19 mouse cellular contexts compared by ENCODE assay signal in the genomic region with DNA sequence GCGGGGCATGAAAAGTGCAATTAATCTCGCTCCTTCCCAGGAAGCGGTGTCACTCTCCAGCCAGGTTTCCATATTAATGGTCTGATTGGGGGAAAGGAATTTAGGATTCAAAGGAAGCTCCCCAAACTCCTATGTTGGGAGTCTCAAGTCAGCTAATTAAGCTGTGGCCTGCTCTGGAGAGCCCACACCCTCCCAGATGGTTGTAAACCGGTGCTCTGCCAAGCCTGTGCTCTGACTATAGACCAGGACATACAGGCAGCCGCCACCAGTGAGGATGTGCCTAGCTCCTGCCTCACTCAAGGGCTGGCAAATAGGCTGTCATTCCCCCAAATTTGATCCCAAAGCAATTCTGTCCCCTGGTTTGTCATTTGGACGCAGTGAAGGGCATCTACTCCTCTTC. TPM values are rescaled to one million over a fixed set of nuclear protein-coding genes. Genes with fewer than 3 reads are reported as not detected.
DNase-seq lines count a peak whose midpoint lies in the region; ATAC-seq and TF ChIP-seq lines count a peak whose summit lies in the region.
"Had no signal": no experiment of that assay in that cellular context is flagged by ENCODE, and none has a peak within 500 bp of the region (broad histone marks: within the 10 kb centered on the region; RNA-seq: fewer than 3 reads in every experiment).

No protein-coding gene starts in this region.

- no peak overlapping the region for H3K9ac ChIP-seq in hindbrain, embryonic 11.5 days (ENCODE audit: low read depth, low read length)
- H3K9ac ChIP-seq in hindbrain, embryonic 16.5 days (ENCODE audit: low read depth, low read length): no peak overlapping the region
- H3K9ac ChIP-seq in neural tube, embryonic 11.5 days (ENCODE audit: low read length): no peak overlapping the region
- no peak overlapping the region for H3K9ac ChIP-seq in midbrain, embryonic 15.5 days
- H3K9ac ChIP-seq: limb, embryonic 15.5 days had no signal

- ATAC-seq in hindbrain, embryonic 11.5 days (ENCODE audit: low FRiP score): no peak
- no peak for ATAC-seq in hindbrain, embryonic 16.5 days
- no peak for ATAC-seq in neural tube, embryonic 11.5 days (ENCODE audit: insufficient read depth, low FRiP score, low TSS enrichment)
- no peak for ATAC-seq in midbrain, embryonic 15.5 days (replicated peaks)
- ATAC-seq: inflammation-experienced regulatory T-cells, adult 6 months had no signal

- no peak for TF ChIP-seq CTCF in left cerebral cortex, adult 2 months (IDR thresholded peaks at IDR 0.05)

- no peaks in the 10 kb centered on the region; the same call in 1 of the 2 replicates for H3K4me1 ChIP-seq in hindbrain, embryonic 11.5 days (replicated peaks; ENCODE audit: control insufficient read depth, insufficient read depth, low read length)
- H3K4me1 ChIP-seq in hindbrain, embryonic 16.5 days (ENCODE audit: control insufficient read depth, insufficient read depth, low read depth, low read length): peaks cover 9% of the 10 kb centered on the region
- H3K4me1 ChIP-seq in neural tube, embryonic 11.5 days (ENCODE audit: control insufficient read depth, insufficient read depth, low read length): peaks cover 7% of the 10 kb centered on the region
- peaks cover 45% of the 10 kb centered on the region for H3K4me1 ChIP-seq in midbrain, embryonic 15.5 days
- peaks cover 39% of the 10 kb centered on the region for H3K4me1 ChIP-seq in embryonic facial prominence, embryonic 10.5 days

- no peak overlapping the region for H3K4me2 ChIP-seq in hindbrain, embryonic 11.5 days (replicated peaks; ENCODE audit: low read depth, low read length)
- no peak overlapping the region for H3K4me2 ChIP-seq in hindbrain, embryonic 16.5 days (ENCODE audit: low read length)
- no peak overlapping the region for H3K4me2 ChIP-seq in neural tube, embryonic 11.5 days (ENCODE audit: low read depth)
- H3K4me2 ChIP-seq in midbrain, embryonic 15.5 days: no peak overlapping the region
- H3K4me2 ChIP-seq: limb, embryonic 15.5 days had no signal

- H3K27me3 ChIP-seq in hindbrain, embryonic 11.5 days (ENCODE audit: control insufficient read depth, insufficient read depth, low read length): no peaks in the 10 kb centered on the region
- H3K27me3 ChIP-seq in hindbrain, embryonic 16.5 days (replicated peaks; ENCODE audit: control insufficient read depth, insufficient read depth, low read length): no peaks in the 10 kb centered on the region
- no peaks in the 10 kb centered on the region for H3K27me3 ChIP-seq in neural tube, embryonic 11.5 days (ENCODE audit: control insufficient read depth, insufficient read depth, low read length)
- H3K27me3 ChIP-seq in midbrain, embryonic 15.5 days (replicated peaks): no peaks in the 10 kb centered on the region
- H3K27me3 ChIP-seq in embryonic facial prominence, embryonic 10.5 days (replicated peaks; ENCODE audit: low read depth, poor library complexity, severe bottlenecking): no peaks in the 10 kb centered on the region
- H3K27me3 ChIP-seq: CH12.LX; limb, embryonic 15.5 days had no signal

- H3K9me3 ChIP-seq in hindbrain, embryonic 11.5 days (ENCODE audit: control insufficient read depth, low read length): no peaks in the 10 kb centered on the region
- H3K9me3 ChIP-seq in hindbrain, embryonic 16.5 days (ENCODE audit: control insufficient read depth, low read length): no peaks in the 10 kb centered on the region
- no peaks in the 10 kb centered on the region for H3K9me3 ChIP-seq in neural tube, embryonic 11.5 days (ENCODE audit: control insufficient read depth, low read length)
- no peaks in the 10 kb centered on the region for H3K9me3 ChIP-seq in midbrain, embryonic 15.5 days
- H3K9me3 ChIP-seq in embryonic facial prominence, embryonic 10.5 days: no peaks in the 10 kb centered on the region
- H3K9me3 ChIP-seq: limb, embryonic 15.5 days had no signal

- peak overlapping the region; percentile 30; the same call in 1 of the 2 replicates for H3K27ac ChIP-seq in hindbrain, embryonic 11.5 days (ENCODE audit: low read depth, low read length)
- H3K27ac ChIP-seq in hindbrain, embryonic 16.5 days (ENCODE audit: low read depth, low read length): no peak overlapping the region
- H3K27ac ChIP-seq in neural tube, embryonic 11.5 days (ENCODE audit: low read depth, low read length): 0 out of 2 replicates have a peak overlapping the region, but pooled peaks have one; percentile 23
- peak overlapping the region; percentile 59 for H3K27ac ChIP-seq in midbrain, embryonic 15.5 days
- H3K27ac ChIP-seq in left cerebral cortex, adult 2 months: no peak overlapping the region
- no peak overlapping the region for H3K27ac ChIP-seq in embryonic facial prominence, embryonic 10.5 days (replicated peaks)
- H3K27ac ChIP-seq: limb, embryonic 15.5 days had no signal

- no peak for DNase-seq in hindbrain, embryonic 11.5 days (ENCODE audit: low spot score)
- no peak for DNase-seq in neural tube, embryonic 11.5 days (ENCODE audit: low spot score)
- no peak for DNase-seq in neural tube, embryonic 10.5 days (ENCODE audit: extremely low spot score, low spot score)
- no peak for DNase-seq in left cerebral cortex, adult 2 months (ENCODE audit: extremely low spot score in 1 of 2, low spot score in 2 of 2)
- DNase-seq in embryonic facial prominence, embryonic 10.5 days (ENCODE audit: low spot score): no peak
- DNase-seq: adrenal gland, adult 2 months; cerebellum, adult 11 months; cerebellum, postnatal 25 days; gastrocnemius, postnatal 25 days; kidney, adult 8-10 months; kidney, postnatal 36 days; layer of hippocampus, adult 9-11 months; right cerebral cortex, postnatal 4 days had no signal

- H3K4me3 ChIP-seq in hindbrain, embryonic 11.5 days (ENCODE audit: low read depth, low read length): no peak overlapping the region
- no peak overlapping the region for H3K4me3 ChIP-seq in hindbrain, embryonic 16.5 days (ENCODE audit: low read length)
- H3K4me3 ChIP-seq in neural tube, embryonic 11.5 days (ENCODE audit: low read depth, low read length): no peak overlapping the region
- no peak overlapping the region for H3K4me3 ChIP-seq in midbrain, embryonic 15.5 days
- H3K4me3 ChIP-seq in left cerebral cortex, adult 2 months: no peak overlapping the region
- H3K4me3 ChIP-seq in embryonic facial prominence, embryonic 10.5 days: no peak overlapping the region
- H3K4me3 ChIP-seq: erythroblast, embryonic 14.5 days; limb, embryonic 15.5 days had no signal

- H3K36me3 ChIP-seq in hindbrain, embryonic 11.5 days (ENCODE audit: control insufficient read depth, insufficient read depth, low read length): no peaks in the 10 kb centered on the region
- peaks cover 10% of the 10 kb centered on the region; the same call in 1 of the 2 replicates for H3K36me3 ChIP-seq in hindbrain, embryonic 16.5 days (ENCODE audit: control insufficient read depth, insufficient read depth, low read length)
- H3K36me3 ChIP-seq in neural tube, embryonic 11.5 days (ENCODE audit: control insufficient read depth, insufficient read depth, low read length): 0 out of 2 replicates have a peak, but pooled peaks cover 2% of the 10 kb centered on the region
- no peaks in the 10 kb centered on the region; the same call in 1 of the 2 replicates for H3K36me3 ChIP-seq in midbrain, embryonic 15.5 days (replicated peaks)
- H3K36me3 ChIP-seq in embryonic facial prominence, embryonic 10.5 days (replicated peaks): peaks cover 31% of the 10 kb centered on the region

- 84% methylated on average over 6 of the region's 6 CpGs for WGBS in hindbrain, embryonic 11.5 days
- WGBS in hindbrain, embryonic 16.5 days: 60% methylated on average over 6 of the region's 6 CpGs
- WGBS in neural tube, embryonic 11.5 days: 75% methylated on average over 6 of the region's 6 CpGs
- WGBS in midbrain, embryonic 15.5 days: 57% methylated on average over 6 of the region's 6 CpGs
- 87% methylated on average over 6 of the region's 6 CpGs for WGBS in embryonic facial prominence, embryonic 10.5 days

- intact Hi-C loops in left cerebral cortex, adult 2 months (cut with DNase I): loop anchor here (10.0 kb wide), 1 partner anchor 798 kb away; no protein-coding TSS in a partner anchor

RNA-seq across cellular contexts. Expression of gene Mvb12b, which starts 50.4 kb away (rescaled TPM):
- polyA plus RNA-seq in hindbrain, embryonic 11.5 days (2014; fragmentation: Nextera tagmentation; extraction: Ambion mirVana): 36.8 and 42.4 TPM in 2 replicates
- polyA plus RNA-seq in hindbrain, embryonic 16.5 days (2015; fragmentation: Nextera tagmentation; extraction: Ambion mirVana): 43.9 and 46.5 TPM in 2 replicates
- 37.0 and 43.7 TPM in 2 replicates for polyA plus RNA-seq in neural tube, embryonic 11.5 days (2014; fragmentation: Nextera tagmentation; extraction: Ambion mirVana)
- 67.0 and 69.2 TPM in 2 replicates for polyA plus RNA-seq in midbrain, embryonic 15.5 days (2015; fragmentation: Nextera tagmentation; extraction: Ambion mirVana)
- total RNA-seq in left cerebral cortex, adult 2 months (2021): 10 to 100 TPM; 74.6 to 78.4 TPM
- 14.4 and 16.1 TPM in 2 replicates for polyA plus RNA-seq in embryonic facial prominence, embryonic 10.5 days (2016; fragmentation: Nextera tagmentation; extraction: Ambion mirVana)

Comparison
In these comparisons a context has a peak if more than half of its experiments do, and no peak if none do; other contexts are left out.
1. H3K27ac ChIP-seq: peak in hindbrain, embryonic 11.5 days (single experiment), neural tube, embryonic 11.5 days (single experiment) and midbrain, embryonic 15.5 days (single experiment); none in hindbrain, embryonic 16.5 days (single experiment), left cerebral cortex, adult 2 months (single experiment) and embryonic facial prominence, embryonic 10.5 days (single experiment).